Mouse (Mus musculus) stomach, embryonic 16.5 days (tissue): ENCODE measurements around the gene Prss54. TPM values are rescaled to one million over a fixed set of nuclear protein-coding genes. Genes with fewer than 3 reads are reported as not detected.
A peak's percentile ranks its signal among the peaks of the same experiment; 100 is the strongest.

ENCODE experiments used
- ATAC-seq: fragments of 200-750 bp; cut with Nextera tagmentation; 2 replicates; pipeline ENCODE4 v1.8.0; 2017; ENCODE audit warnings: moderate number of reproducible peaks, moderate TSS enrichment; ENCODE audit not compliant: insufficient read depth, low FRiP score
- H3K27ac ChIP-seq: fragments of 300-500 bp; sonication (generic); 2 replicates; pipeline ENCODE4 v1.5.1; 2014; ENCODE audit warnings: low read length
- H3K27me3 ChIP-seq: fragments of 300-500 bp; sonication (generic); 2 replicates; pipeline ENCODE4 v1.6.1; 2014; ENCODE audit warnings: low read length, control low read depth, mixed read lengths; ENCODE audit not compliant: control insufficient read depth, insufficient read depth
- H3K36me3 ChIP-seq: fragments of 300-500 bp; sonication (generic); 2 replicates; pipeline ENCODE4 v1.6.1; 2014; ENCODE audit warnings: low read length; ENCODE audit not compliant: control insufficient read depth, insufficient read depth
- H3K4me1 ChIP-seq: fragments of 300-500 bp; sonication (generic); 2 replicates; pipeline ENCODE4 v1.6.1; 2014; ENCODE audit warnings: low read length, control low read depth, mixed read lengths; ENCODE audit not compliant: control insufficient read depth, insufficient read depth
- H3K4me2 ChIP-seq: fragments of 300-500 bp; sonication (generic); 2 replicates; pipeline ENCODE4 v1.6.1; 2014; ENCODE audit warnings: low read depth, low read length, mixed read lengths
- H3K4me3 ChIP-seq: fragments of 300-500 bp; sonication (generic); replicated peaks from 2 replicates; pipeline ENCODE4 v1.5.1; 2014; ENCODE audit warnings: mild to moderate bottlenecking, low read length
- H3K9ac ChIP-seq: fragments of 300-500 bp; sonication (generic); 2 replicates; pipeline ENCODE4 v1.6.1; 2014; ENCODE audit warnings: low read length
- H3K9me3 ChIP-seq: fragments of 300-500 bp; sonication (generic); replicated peaks from 2 replicates; pipeline ENCODE4 v1.6.1; 2016; ENCODE audit warnings: low read length, control low read depth; ENCODE audit not compliant: control insufficient read depth
- WGBS: fragments of 180-500 bp; shearing (Covaris S2); extraction: QIAGEN DNeasy Blood & Tissue Kit; methylation state at CpG from one replicate; pipeline ENCODE4 v1.1.7; 2014; 5-methylcytosine and 5-hydroxymethylcytosine counted together
- polyA plus RNA-seq: library from polyadenylated mRNA; unstranded; fragments of >200 nt; fragmentation: Nextera tagmentation; extraction: Ambion mirVana; gene quantifications from 2 replicates; pipeline ENCODE4 v1.2.1, GENCODE M21; 2015

Gene Prss54
- polyA plus RNA-seq, 1 experiment from 2014 or later = not detected

- no peaks in the 10 kb centered on the region for H3K36me3 ChIP-seq
- H3K27ac ChIP-seq = no peak overlapping the region
- no peak for ATAC-seq
- no peak overlapping the region for H3K4me2 ChIP-seq
- H3K9me3 ChIP-seq = no peaks in the 10 kb centered on the region
- WGBS = 62% methylated on average over 3 of the region's 3 CpGs
- H3K27me3 ChIP-seq = no peaks in the 10 kb centered on the region
- H3K4me1 ChIP-seq = no peaks in the 10 kb centered on the region
- H3K9ac ChIP-seq = no peak overlapping the region
- no peak overlapping the region for H3K4me3 ChIP-seq
Measured at GRCm38 (mm10) chr8:95543065-95543464, 33.1 kb downstream of the Prss54 start.

- no peaks in the 10 kb centered on the region for H3K27me3 ChIP-seq
- H3K4me1 ChIP-seq = no peaks in the 10 kb centered on the region
- H3K4me2 ChIP-seq = no peak overlapping the region
- H3K36me3 ChIP-seq = no peaks in the 10 kb centered on the region
- no peak overlapping the region for H3K9ac ChIP-seq
- H3K4me3 ChIP-seq = no peak overlapping the region
- no peaks in the 10 kb centered on the region for H3K9me3 ChIP-seq
- WGBS = 80% methylated on average over 6 of the region's 6 CpGs
- H3K27ac ChIP-seq = no peak overlapping the region
- no peak for ATAC-seq
Measured at GRCm38 (mm10) chr8:95542191-95542590, 33.9 kb downstream of the Prss54 start.

GRCm38 (mm10) chr8:95539487-95539886 lies 36.7 kb downstream of the Prss54 start:
- H3K27me3 ChIP-seq = no peaks in the 10 kb centered on the region
- no peak for ATAC-seq
- no peaks in the 10 kb centered on the region for H3K4me1 ChIP-seq
- no peaks in the 10 kb centered on the region for H3K9me3 ChIP-seq
- H3K27ac ChIP-seq = no peak overlapping the region
- no peak overlapping the region for H3K9ac ChIP-seq
- no peaks in the 10 kb centered on the region for H3K36me3 ChIP-seq
- H3K4me3 ChIP-seq = no peak overlapping the region
- WGBS = 67% methylated on average over 5 of the region's 5 CpGs
- no peak overlapping the region for H3K4me2 ChIP-seq

- Histone ChIP-seq H3K4me2 (peak within 1 kb of the TSS; percentile 70), H3K9me3 (no peaks in the 10 kb centered on the region), H3K27me3 (no peaks in the 10 kb centered on the region), H3K4me3 (peak within 1 kb of the TSS; percentile 48), H3K27ac (no peak within 1 kb of the TSS), H3K36me3 (no peaks in the 10 kb centered on the region), H3K4me1 (no peaks in the 10 kb centered on the region), H3K9ac (peak within 1 kb of the TSS; percentile 55)
- peak; percentile 83 for ATAC-seq
- WGBS = 10% methylated on average over 33 of the region's 33 CpGs
Measured at GRCm38 (mm10) chr8:95533584-95534387, 42.4 kb downstream of the Prss54 start, which contains the start of gene Ccdc113. Gene Ccdc113 (plus strand): TSS chr8:95534085.

- no peaks in the 10 kb centered on the region for H3K36me3 ChIP-seq
- no peaks in the 10 kb centered on the region for H3K4me1 ChIP-seq
- no peak for ATAC-seq
- no peaks in the 10 kb centered on the region for H3K9me3 ChIP-seq
- no peak overlapping the region for H3K27ac ChIP-seq
- H3K9ac ChIP-seq = no peak overlapping the region
- no peaks in the 10 kb centered on the region for H3K27me3 ChIP-seq
- 37% methylated on average over 4 of the region's 4 CpGs for WGBS
- no peak overlapping the region for H3K4me2 ChIP-seq
- H3K4me3 ChIP-seq = no peak overlapping the region
Measured at GRCm38 (mm10) chr8:95532206-95532605, 43.9 kb downstream of the Prss54 start.

- H3K4me1 ChIP-seq = no peaks in the 10 kb centered on the region
- H3K36me3 ChIP-seq = no peaks in the 10 kb centered on the region
- H3K9ac ChIP-seq = no peak overlapping the region
- H3K4me3 ChIP-seq = no peak overlapping the region
- no peaks in the 10 kb centered on the region for H3K27me3 ChIP-seq
- H3K4me2 ChIP-seq = no peak overlapping the region
- no peaks in the 10 kb centered on the region for H3K9me3 ChIP-seq
- no peak for ATAC-seq
- WGBS = 59% methylated on average over 9 of the region's 9 CpGs
- H3K27ac ChIP-seq = no peak overlapping the region
Measured at GRCm38 (mm10) chr8:95528750-95529310, 47.3 kb downstream of the Prss54 start.

GRCm38 (mm10) chr8:95528194-95528593 lies 47.9 kb downstream of the Prss54 start:
- Histone ChIP-seq H3K4me3 (no peak overlapping the region), H3K4me1 (no peaks in the 10 kb centered on the region), H3K27me3 (no peaks in the 10 kb centered on the region), H3K9me3 (no peaks in the 10 kb centered on the region), H3K27ac (no peak overlapping the region), H3K36me3 (no peaks in the 10 kb centered on the region), H3K9ac (no peak overlapping the region), H3K4me2 (no peak overlapping the region)
- WGBS = 86% methylated on average over 10 of the region's 10 CpGs
- no peak for ATAC-seq

GRCm38 (mm10) chr8:95523991-95524390 lies 52.1 kb downstream of the Prss54 start:
- 89% methylated on average over 4 of the region's 4 CpGs for WGBS
- Histone ChIP-seq H3K4me2 (no peak overlapping the region), H3K9ac (no peak overlapping the region), H3K27ac (no peak overlapping the region), H3K9me3 (no peaks in the 10 kb centered on the region), H3K36me3 (no peaks in the 10 kb centered on the region), H3K27me3 (no peaks in the 10 kb centered on the region), H3K4me1 (no peaks in the 10 kb centered on the region), H3K4me3 (no peak overlapping the region)
- ATAC-seq = no peak

GRCm38 (mm10) chr8:95516928-95517327 lies 59.2 kb downstream of the Prss54 start:
- no peak overlapping the region for H3K27ac ChIP-seq
- 86% methylated on average over 6 of the region's 6 CpGs for WGBS
- H3K36me3 ChIP-seq = no peaks in the 10 kb centered on the region
- H3K27me3 ChIP-seq = no peaks in the 10 kb centered on the region
- no peak overlapping the region for H3K4me3 ChIP-seq
- no peaks in the 10 kb centered on the region for H3K9me3 ChIP-seq
- H3K4me1 ChIP-seq = no peaks in the 10 kb centered on the region
- no peak overlapping the region for H3K9ac ChIP-seq
- H3K4me2 ChIP-seq = no peak overlapping the region
- no peak for ATAC-seq
